Mouse (Mus musculus): ENCODE data around the gene Sh2d1b2. TPM values are rescaled to one million over a fixed set of nuclear protein-coding genes. Genes with fewer than 3 reads are reported as not detected.
"Not testable (repeated sequence)": the region's sequence is repeated elsewhere in the genome, so short reads cannot be mapped to it uniquely, and the experiment has no call there.

Gene Sh2d1b2
- not detected for polyA plus RNA-seq (2017; shearing (Covaris generic))

DNA sequence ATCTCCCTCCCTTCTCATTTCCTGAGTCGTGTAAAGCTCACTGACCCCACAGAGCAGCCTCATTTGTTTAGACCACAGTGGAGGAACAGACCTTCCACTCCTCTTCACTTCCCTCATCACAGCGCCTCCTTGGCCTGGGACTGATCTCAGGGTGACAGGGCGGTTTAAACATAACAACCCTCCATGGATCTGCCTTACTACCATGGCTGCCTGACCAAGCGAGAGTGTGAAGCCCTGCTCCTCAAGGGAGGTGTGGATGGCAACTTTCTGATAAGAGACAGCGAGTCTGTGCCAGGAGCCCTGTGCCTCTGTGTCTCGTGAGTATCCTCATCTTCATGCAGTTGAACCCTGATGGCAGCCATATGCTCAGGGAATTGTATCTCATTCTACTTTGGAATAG, at the start of gene Sh2d1b2:
TSS of gene Sh2d1b2 (plus strand) at position 62 of the 400 bp plus-strand sequence.
- not testable (repeated sequence) for ATAC-seq

- no peak for ATAC-seq
Measured at GRCm38 (mm10) chr1:170185137-170185536, 47.4 kb upstream of the Sh2d1b2 start.

DNA sequence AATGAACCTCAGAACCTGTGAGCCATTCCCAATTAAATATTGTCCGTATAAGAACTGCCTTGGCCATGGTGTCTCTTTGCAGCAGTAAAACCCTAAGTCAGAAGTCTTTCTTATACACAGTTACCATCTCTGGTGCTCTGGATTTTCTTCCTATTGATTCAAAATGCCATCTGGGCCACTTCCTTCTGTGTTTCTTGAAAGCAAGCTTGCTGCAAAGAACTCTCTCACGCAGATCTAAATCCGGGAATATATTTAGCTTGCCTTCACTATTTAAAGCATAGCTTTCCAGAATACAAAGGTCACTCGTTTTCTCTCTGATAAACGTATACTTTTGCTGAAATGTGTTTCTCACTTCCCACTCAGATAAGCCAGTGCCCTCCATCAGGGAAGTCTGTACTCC, 46.0 kb upstream of the Sh2d1b2 start:
- ATAC-seq: no peak

DNA sequence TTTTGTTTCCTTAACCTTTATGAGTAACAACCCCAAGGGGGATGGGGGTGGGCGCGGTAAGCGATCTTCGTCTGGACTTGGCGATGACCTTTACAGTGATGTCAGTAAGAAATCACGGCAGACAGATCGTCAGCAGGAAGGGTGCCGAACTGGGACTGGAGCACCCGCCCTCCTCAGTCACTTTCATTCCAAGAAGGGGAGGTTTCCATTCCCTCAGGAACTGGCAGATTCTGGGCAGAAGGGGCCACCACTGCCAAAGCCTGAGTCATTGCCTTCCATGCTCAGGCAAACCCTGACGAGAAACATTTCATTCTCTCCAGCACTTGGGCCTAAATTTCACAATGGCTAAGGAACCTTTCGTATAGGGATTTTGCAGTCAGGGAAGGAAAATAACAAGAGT, 43.9 kb upstream of the Sh2d1b2 start:
- no peak for ATAC-seq

GRCm38 (mm10) chr1:170190225-170190624, 42.3 kb upstream of the Sh2d1b2 start:
- no peak for ATAC-seq

DNA sequence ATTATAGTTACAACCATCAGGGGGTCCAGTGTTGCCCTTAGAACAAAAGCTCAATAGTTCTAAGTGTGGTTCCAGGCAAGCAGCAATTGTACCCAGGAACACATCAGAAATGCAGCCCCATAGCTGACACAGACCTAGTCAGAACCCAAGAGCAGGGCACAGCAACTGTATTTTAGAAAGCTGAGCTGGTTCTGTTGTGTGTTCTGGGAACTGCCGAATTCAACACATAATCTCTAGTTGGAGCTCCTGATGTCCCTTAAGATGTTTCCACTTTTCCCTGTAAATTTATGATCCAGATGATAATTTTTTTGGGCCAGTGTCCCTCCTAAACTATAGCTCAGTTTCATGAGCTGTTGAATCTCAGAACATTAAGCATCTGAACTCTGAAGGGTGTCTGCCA, 40.6 kb upstream of the Sh2d1b2 start:
- ATAC-seq: no peak

DNA sequence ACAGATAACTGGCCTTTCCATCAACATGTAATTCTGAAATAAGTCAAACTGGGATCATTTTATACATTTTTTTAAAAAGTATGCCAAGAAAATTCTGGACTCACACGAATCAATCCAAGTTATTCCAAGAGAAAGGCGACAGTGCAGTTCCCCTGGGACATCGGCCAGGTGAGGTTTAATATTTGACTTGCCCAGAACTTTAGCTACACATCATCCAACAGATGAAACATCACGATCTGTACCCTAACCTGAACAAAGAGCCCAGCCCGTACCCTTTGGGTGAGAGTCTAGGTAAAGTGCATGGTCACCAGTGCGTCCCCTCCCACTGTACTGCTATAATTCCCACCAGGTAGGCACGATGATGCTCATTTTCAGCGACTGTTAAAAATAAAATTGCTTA, 36.3 kb upstream of the Sh2d1b2 start:
- no peak for ATAC-seq

GRCm38 (mm10) chr1:170200379-170200778, 32.2 kb upstream of the Sh2d1b2 start:
- peak; percentile 43 for ATAC-seq

- ATAC-seq: no peak
Measured at GRCm38 (mm10) chr1:170206395-170206794, 26.2 kb upstream of the Sh2d1b2 start.

DNA sequence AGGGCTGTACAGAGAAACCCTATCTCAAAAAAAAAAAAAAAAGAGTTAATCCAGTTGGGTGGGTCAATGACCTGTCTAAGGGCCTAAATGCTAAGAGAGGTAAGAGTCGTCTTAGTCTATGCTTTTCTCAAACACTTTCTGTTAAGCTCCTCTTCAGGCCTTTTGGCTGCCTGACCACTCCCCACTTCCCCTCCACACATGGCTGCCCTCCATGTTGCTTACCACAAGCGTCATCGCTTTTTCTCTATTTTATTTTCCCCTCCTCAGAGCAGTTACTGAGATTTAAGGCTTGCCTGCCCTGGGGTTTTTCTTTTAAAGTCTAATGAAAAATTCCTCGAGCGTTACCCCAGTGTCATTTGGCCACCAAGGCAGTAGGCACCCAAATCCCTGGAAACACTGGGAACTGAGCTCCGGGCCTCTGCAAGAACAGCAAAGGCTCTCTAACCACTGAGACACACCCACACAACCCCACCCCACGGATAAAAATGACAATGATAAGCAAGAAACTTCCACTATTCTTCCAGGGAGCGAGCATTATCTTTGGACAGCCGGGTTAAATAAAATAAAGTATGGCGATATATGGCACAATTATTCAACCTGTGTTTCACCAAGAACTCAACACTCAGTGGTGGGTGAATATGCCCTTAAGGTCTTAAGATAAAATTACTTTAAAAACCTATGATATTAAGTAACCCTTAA, 19.2 kb upstream of the Sh2d1b2 start:
- ATAC-seq: no peak

GRCm38 (mm10) chr1:170214383-170214756, 18.2 kb upstream of the Sh2d1b2 start:
- no peak for ATAC-seq

DNA sequence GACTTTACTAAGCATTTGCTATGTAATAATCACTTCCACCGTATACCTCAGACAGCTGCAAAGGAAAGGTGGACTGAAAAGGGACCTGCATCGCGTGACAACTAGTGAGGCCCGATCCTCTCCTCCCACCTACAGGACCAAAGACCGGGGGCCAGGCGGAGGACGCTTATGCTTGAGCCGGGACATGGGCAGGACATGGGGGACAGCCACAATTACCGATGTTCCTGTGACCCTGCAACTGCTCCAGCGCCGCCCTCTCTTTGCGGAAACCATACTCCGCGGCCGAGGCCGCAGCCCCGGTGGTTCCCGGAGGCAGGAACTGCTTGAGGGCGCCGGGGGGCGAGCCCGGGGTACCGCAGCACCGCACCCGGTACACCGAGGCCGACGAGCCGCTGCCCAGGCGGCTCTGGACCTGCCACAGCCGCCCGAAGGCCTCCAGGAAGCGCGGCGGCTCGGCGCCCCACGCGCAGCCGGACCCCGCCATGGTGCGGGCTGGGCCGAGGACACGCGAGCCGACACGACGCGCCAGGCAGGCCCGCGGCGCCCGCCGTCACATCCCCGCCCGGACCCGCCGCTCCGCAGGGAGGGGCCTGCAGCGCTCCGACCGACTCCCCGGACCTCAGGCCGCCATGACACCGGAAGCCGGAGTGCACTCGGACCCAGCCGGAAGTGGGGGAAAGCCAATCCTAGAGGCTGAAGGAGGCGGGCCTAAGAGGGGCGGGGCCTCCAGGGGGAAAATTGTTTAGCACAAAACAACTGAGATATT, 17.6 kb upstream of the Sh2d1b2 start, which contains the start of gene Uhmk1:
TSS of gene Uhmk1 (minus strand) at position 641 of the 766 bp plus-strand sequence.
- peak; percentile 88 for ATAC-seq

DNA sequence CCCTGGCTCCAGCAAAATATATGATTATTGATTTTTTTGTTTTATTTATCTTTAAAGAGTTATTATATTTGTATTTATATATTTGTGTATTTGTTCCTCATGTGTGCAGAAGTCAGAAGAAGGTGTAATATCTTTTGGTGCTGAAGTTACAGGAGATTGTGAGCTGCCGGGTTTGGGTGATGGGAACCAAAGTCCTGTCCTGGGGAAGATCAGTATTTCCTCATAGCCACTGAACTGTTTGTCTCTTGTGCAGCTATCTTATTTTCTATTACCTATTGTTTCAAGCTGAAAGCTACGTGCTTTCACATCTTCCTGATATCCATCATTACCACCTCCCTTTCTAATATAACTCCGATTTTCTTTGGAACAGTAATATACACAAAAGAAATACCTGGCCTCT, 17.0 kb upstream of the Sh2d1b2 start:
- no peak for ATAC-seq

GRCm38 (mm10) chr1:170218091-170218884, 14.3 kb upstream of the Sh2d1b2 start:
- peak; percentile 68 for ATAC-seq

- no peak for ATAC-seq
Measured at GRCm38 (mm10) chr1:170220351-170220750, 12.2 kb upstream of the Sh2d1b2 start.

GRCm38 (mm10) chr1:170223276-170223675, 9.3 kb upstream of the Sh2d1b2 start:
- ATAC-seq: no peak

- ATAC-seq: no peak
Measured at GRCm38 (mm10) chr1:170245016-170245415, 12.5 kb downstream of the Sh2d1b2 start.

GRCm38 (mm10) chr1:170254893-170255559, 22.5 kb downstream of the Sh2d1b2 start:
- ATAC-seq: no peak

DNA sequence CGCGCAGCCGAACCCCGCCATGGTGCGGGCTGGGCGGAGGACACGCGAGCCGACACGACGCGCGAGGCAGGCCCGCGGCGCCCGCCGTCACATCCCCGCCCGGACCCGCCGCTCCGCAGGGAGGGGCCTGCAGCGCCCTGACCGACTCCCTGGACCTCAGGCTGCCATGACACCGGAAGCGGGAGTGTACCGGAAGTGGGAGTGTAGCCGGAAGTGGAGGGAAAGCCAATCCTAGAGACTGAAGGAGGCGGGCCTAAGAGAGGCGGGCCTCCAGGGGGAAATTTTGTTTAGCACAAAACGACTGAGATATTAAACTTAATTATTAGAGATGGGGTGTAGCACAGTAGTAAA, 23.0 kb downstream of the Sh2d1b2 start:
- peak; percentile 98 for ATAC-seq

DNA sequence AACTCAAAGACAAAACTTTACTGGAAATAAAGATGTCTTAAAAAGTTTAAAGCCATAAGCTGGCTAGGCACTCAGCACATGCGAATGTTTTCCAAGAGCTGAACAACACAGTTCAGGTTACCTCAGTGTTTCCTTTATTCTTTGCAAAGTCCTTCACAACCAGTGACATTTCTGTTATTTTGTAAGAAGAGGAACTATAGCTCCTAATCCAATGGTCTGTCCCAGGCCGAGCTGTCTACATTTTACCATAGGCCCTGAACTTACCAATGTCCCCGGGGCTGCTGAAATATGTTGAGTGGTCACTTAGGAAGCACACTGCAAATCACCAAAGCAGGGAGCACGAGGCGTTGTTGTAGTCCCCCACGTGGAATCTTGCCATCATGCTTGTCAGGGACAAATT, 37.7 kb downstream of the Sh2d1b2 start:
- ATAC-seq: no peak

DNA sequence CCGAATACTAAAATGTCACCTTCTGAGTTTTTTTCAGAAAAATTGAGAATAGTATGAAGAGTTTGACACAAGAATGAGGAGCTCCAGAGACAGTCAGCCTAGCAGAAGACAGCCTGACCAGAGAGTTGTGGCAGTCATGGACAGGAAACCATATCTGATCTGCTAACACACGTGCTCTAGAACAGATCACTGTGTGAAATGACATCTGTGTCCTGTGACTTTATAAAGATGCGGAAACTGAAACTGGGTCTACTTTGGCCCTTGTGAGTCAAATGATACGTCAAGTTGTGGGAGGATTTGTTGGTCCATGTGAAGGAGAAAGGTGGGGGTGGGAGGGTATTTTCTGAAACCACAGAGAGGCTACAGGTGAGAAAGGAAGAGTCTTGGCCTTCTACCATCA, 38.1 kb downstream of the Sh2d1b2 start:
- no peak for ATAC-seq

GRCm38 (mm10) chr1:170273252-170273651, 40.7 kb downstream of the Sh2d1b2 start:
- ATAC-seq: no peak

GRCm38 (mm10) chr1:170277016-170277415, 44.5 kb downstream of the Sh2d1b2 start, which contains the start of gene Sh2d1b1:
Sh2d1b1 (plus strand) TSS chr1:170277320.
- no peak for ATAC-seq

Measured in activated CD4-positive, CD25-positive, alpha-beta regulatory T cell, adult 4 months (primary cell).